Mouse (Mus musculus) neutrophil, adult 59 days (primary cell): ENCODE data around the gene Steap3. TPM values are rescaled to one million over a fixed set of nuclear protein-coding genes. Genes with fewer than 3 reads are reported as not detected.

Experiments
- total RNA-seq, 2 experiments: library from RNA; stranded (reverse); gene quantifications; 1 replicate in 1 of 2; 2 replicates in 1 of 2; pipeline ENCODE4 v1.2.4; 2023

Steap3 gene
- total RNA-seq, result 10 to 100 TPM; 12.2 to 13.5 TPM

GRCm38 (mm10) chr1:120272605-120273004 is at the start of gene Steap3:
Gene Steap3 (minus strand): TSS chr1:120272705.

Other genes with a start within 250 kb of the Steap3 start
- under 1 TPM in 1 of 2 experiments, not detected in 1; 0.27 TPM for gene Tmem37, start 198.6 kb downstream of the Steap3 start, total RNA-seq
- gene Dbi, start 151.6 kb downstream of the Steap3 start, total RNA-seq, result 100 to 1,000 TPM in 1 of 2 experiments, 10 to 100 TPM in 1; 85.9 to 106 TPM
- 1 to 10 TPM; 5.4 to 6.4 TPM for gene 3110009E18Rik, start 151.5 kb downstream of the Steap3 start, total RNA-seq
- gene C1ql2, start 67.9 kb upstream of the Steap3 start, total RNA-seq, result not detected
- not detected for gene Marco, start 232.3 kb upstream of the Steap3 start, total RNA-seq